Mouse (Mus musculus) cerebellum, adult 2 months (tissue): ENCODE measurements at regions not wholly inside any gene's neighbourhood (a gene's known extent, or its start where the extent isn't known, plus 50 kb on each side); places are given as distances from the start of the nearest gene placed in this dataset.

ENCODE experiments used
- CTCF ChIP-seq: fragments of 200-500 bp; IDR thresholded peaks from 2 replicates; pipeline ENCODE4 v1.5.1; 2011; ENCODE audit warnings: low read depth, mild to moderate bottlenecking, control low read depth, low read length, moderate library complexity, borderline replicate concordance; ENCODE audit not compliant: insufficient read depth
- POLR2A ChIP-seq: fragments of 200-500 bp; IDR thresholded peaks from 2 replicates; pipeline ENCODE4 v1.6.1; 2011; ENCODE audit warnings: low read length, control low read depth, borderline replicate concordance; ENCODE audit not compliant: insufficient read depth

GRCm38 (mm10) chr19:19535131-19535530, 424.1 kb upstream of the Rorb start:
- TF ChIP-seq POLR2A = no peak
- TF ChIP-seq CTCF = no peak
